Comparison of ENCODE assay signal across 14 mouse cellular contexts in genomic region chr12:25628081-25628480, GRCm38 (mm10).
"Had no signal": no experiment of that assay in that cellular context is flagged by ENCODE, and none has a peak within 500 bp of the region (broad histone marks: within the 10 kb centered on the region; RNA-seq: fewer than 3 reads in every experiment).

No protein-coding gene starts in this region.

- DNase-seq: cerebellum, adult 9-10 months; cerebellum, adult 9-11 months; cerebellum, postnatal 10 days; cerebellum, postnatal 14 days; cerebellum, postnatal 25 days; cerebellum, postnatal 36 days; embryo, embryonic 11 days; forebrain, postnatal 0 days; gastrocnemius, adult 2 months; gastrocnemius, postnatal 14 days; gastrocnemius, postnatal 25 days; gastrocnemius, postnatal 36 days; heart, adult 18-20 months; heart, adult 2 months had no signal
